Mouse (Mus musculus) thymus, adult 2 months (tissue): ENCODE results near the gene Pi4ka.

Source experiments
- CTCF ChIP-seq: fragments of 200-500 bp; IDR thresholded peaks from 2 replicates; pipeline ENCODE4 v1.5.1; 2012; ENCODE audit warnings: mild to moderate bottlenecking, control low read depth, low read length, moderate library complexity, borderline replicate concordance; ENCODE audit not compliant: control insufficient read depth, poor library complexity, insufficient read depth; ENCODE audit errors: extremely low read depth
- POLR2A ChIP-seq: fragments of 200-500 bp; IDR thresholded peaks from 2 replicates; pipeline ENCODE4 v1.6.1; 2012; ENCODE audit warnings: mild to moderate bottlenecking, low read length, control low read depth, moderate library complexity; ENCODE audit not compliant: control insufficient read depth, poor library complexity, insufficient read depth; ENCODE audit errors: extremely low read depth

DNA sequence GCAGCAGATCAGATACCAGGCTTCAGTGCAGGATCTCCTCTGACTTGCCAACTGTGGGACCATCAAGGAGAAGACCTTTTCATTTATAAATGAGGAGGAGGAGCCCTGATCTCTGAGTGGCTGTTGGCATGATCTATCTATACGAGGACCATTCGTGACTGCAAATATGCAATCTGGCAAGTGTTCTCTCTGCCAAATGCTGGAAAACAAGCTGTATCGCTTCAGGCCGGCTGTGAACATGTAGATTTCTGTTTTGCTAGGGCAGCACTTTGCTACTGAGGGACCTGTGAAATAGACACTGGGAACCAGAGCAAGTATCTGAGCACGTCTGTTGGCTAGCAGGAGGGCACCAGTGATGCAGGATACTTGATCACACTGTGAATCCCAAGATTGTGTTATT, 93.6 kb downstream of the Pi4ka start:
- no peak for TF ChIP-seq POLR2A
- no peak for TF ChIP-seq CTCF
